In the genomic region with DNA sequence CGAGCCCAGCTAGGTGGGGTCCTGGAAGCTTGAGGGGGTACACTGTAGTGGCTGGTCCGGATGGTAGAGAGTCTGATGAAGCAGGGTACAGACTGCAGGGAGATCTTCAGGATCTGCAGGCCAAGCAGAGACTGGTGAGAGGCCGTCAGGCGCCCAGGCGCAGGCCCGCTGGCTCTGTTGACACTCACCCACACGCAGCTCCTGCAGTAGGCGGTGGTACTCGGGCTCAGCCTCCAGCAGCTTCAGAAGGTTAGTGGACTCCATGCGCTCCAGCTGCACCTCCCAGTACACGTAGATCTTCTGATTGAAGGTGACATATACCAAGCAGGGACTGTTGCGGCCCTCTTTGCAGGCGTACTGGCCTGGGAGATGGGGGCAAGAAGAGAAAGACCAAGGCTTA, we compare ENCODE assay signal across 13 mouse cellular contexts. TPM values are rescaled to one million over a fixed set of nuclear protein-coding genes. Genes with fewer than 3 reads are reported as not detected.
"Had no signal": no experiment of that assay in that cellular context is flagged by ENCODE, and none has a peak within 500 bp of the region (broad histone marks: within the 10 kb centered on the region; RNA-seq: fewer than 3 reads in every experiment).

No protein-coding gene starts in this region.

- H3K27me3 ChIP-seq: lung, embryonic 15.5 days; megakaryocyte, embryonic 14.5 days had no signal

- DNase-seq: thymus, adult 18-20 months had no signal

- H3K4me1 ChIP-seq: lung, embryonic 15.5 days had no signal

- H3K4me3 ChIP-seq: layer of hippocampus, adult 2 months; lung, embryonic 15.5 days; megakaryocyte, embryonic 14.5 days had no signal

- H3K4me2 ChIP-seq: liver, embryonic 11.5 days; lung, embryonic 15.5 days had no signal

- H3K9ac ChIP-seq: liver, postnatal 0 days; lung, embryonic 15.5 days had no signal

- H3K27ac ChIP-seq: layer of hippocampus, adult 2 months; lung, embryonic 15.5 days; macrophage had no signal

- H3K9me3 ChIP-seq: lung, embryonic 15.5 days; megakaryocyte, embryonic 14.5 days had no signal

RNA-seq across cellular contexts. Expression of gene Nrip2, which starts 11.2 kb away (rescaled TPM):
- polyA plus RNA-seq: macrophage had no signal

RNA-seq across cellular contexts. Expression of gene Gm44596, which starts 35.0 kb away (rescaled TPM):
- total RNA-seq: layer of hippocampus, adult 2 months had no signal
- polyA plus RNA-seq: inflammation-experienced regulatory T-cells, adult 6 months; kidney, embryonic 14.5 days; limb, embryonic 14.5 days; liver, embryonic 11.5 days; liver, postnatal 0 days; lung, embryonic 15.5 days; macrophage; midbrain, embryonic 14.5 days; neural tube, embryonic 14.5 days had no signal

RNA-seq across cellular contexts. Expression of gene Tex52, which starts 35.0 kb away (rescaled TPM):
- total RNA-seq: layer of hippocampus, postnatal 10 days had no signal
- polyA plus RNA-seq: liver, embryonic 11.5 days; liver, postnatal 0 days; macrophage had no signal
